Mouse (Mus musculus) forebrain, embryonic 13.5 days (tissue): ENCODE data around the gene Arhgap24. TPM values are rescaled to one million over a fixed set of nuclear protein-coding genes. Genes with fewer than 3 reads are reported as not detected.
"Not testable (repeated sequence)": the region's sequence is repeated elsewhere in the genome, so short reads cannot be mapped to it uniquely, and the experiment has no call there.

Source experiments
- ATAC-seq: fragments of 200-750 bp; cut with Nextera tagmentation; 2 replicates; pipeline ENCODE4 v1.8.0; 2017
- H3K27ac ChIP-seq: fragments of 300-500 bp; sonication (generic); 2 replicates; pipeline ENCODE4 v1.5.1; 2015; ENCODE audit warnings: inconsistent platforms, mild to moderate bottlenecking, moderate library complexity
- H3K27me3 ChIP-seq: fragments of 300-500 bp; sonication (generic); 2 replicates; pipeline ENCODE4 v1.6.1; 2015; ENCODE audit warnings: mild to moderate bottlenecking, inconsistent platforms
- H3K36me3 ChIP-seq: fragments of 300-500 bp; sonication (generic); 2 replicates; pipeline ENCODE4 v1.6.1; 2015; ENCODE audit warnings: mild to moderate bottlenecking, inconsistent platforms; ENCODE audit not compliant: poor library complexity, severe bottlenecking
- H3K4me1 ChIP-seq: fragments of 300-500 bp; sonication (generic); 2 replicates; pipeline ENCODE4 v1.6.1; 2015; ENCODE audit warnings: inconsistent platforms
- H3K4me2 ChIP-seq: fragments of 300-500 bp; sonication (generic); 2 replicates; pipeline ENCODE4 v1.6.1; 2015; ENCODE audit warnings: inconsistent platforms, mild to moderate bottlenecking, moderate library complexity
- H3K4me3 ChIP-seq: fragments of 300-500 bp; sonication (generic); 2 replicates; pipeline ENCODE4 v1.5.1; 2015; ENCODE audit warnings: mild to moderate bottlenecking, inconsistent platforms
- H3K9ac ChIP-seq: fragments of 300-500 bp; sonication (generic); 2 replicates; pipeline ENCODE4 v1.6.1; 2015; ENCODE audit warnings: mild to moderate bottlenecking, inconsistent platforms
- H3K9me3 ChIP-seq: fragments of 300-500 bp; sonication (generic); replicated peaks from 2 replicates; pipeline ENCODE4 v1.6.1; 2016; ENCODE audit warnings: inconsistent platforms
- WGBS: fragments of 180-500 bp; shearing (Covaris S2); methylation state at CpG from one replicate; pipeline ENCODE4 v1.1.7; 2015; 5-methylcytosine and 5-hydroxymethylcytosine counted together
- polyA plus RNA-seq: library from polyadenylated mRNA; unstranded; fragments of >200 nt; fragmentation: Nextera tagmentation; extraction: Ambion mirVana; gene quantifications from 2 replicates; pipeline ENCODE4 v1.2.1, GENCODE M21; 2015

The Arhgap24 gene
- polyA plus RNA-seq, 1 experiment from 2014 or later: 2.0 TPM

GRCm38 (mm10) chr5:102943864-102944630, 462.9 kb downstream of the Arhgap24 start:
- not testable (repeated sequence) for H3K4me3 ChIP-seq, H3K4me1 ChIP-seq, H3K9me3 ChIP-seq, H3K4me2 ChIP-seq, ATAC-seq, H3K27me3 ChIP-seq, H3K36me3 ChIP-seq, H3K9ac ChIP-seq, H3K27ac ChIP-seq
- WGBS: 91% methylated on average over 17 of the region's 17 CpGs

GRCm38 (mm10) chr5:102946625-102947024, 465.4 kb downstream of the Arhgap24 start:
- no peak overlapping the region for H3K4me2 ChIP-seq
- H3K27ac ChIP-seq: no peak overlapping the region
- H3K4me1 ChIP-seq: 0 out of 2 replicates have a peak, but pooled peaks cover 2% of the 10 kb centered on the region
- H3K27me3 ChIP-seq: no peaks in the 10 kb centered on the region
- no peak overlapping the region for H3K4me3 ChIP-seq
- H3K9me3 ChIP-seq: no peaks in the 10 kb centered on the region
- no peak overlapping the region for H3K9ac ChIP-seq
- 0 out of 2 replicates have a peak, but pooled peaks cover 6% of the 10 kb centered on the region for H3K36me3 ChIP-seq
- no peak for ATAC-seq
- WGBS: 87% methylated on average over 8 of the region's 8 CpGs

DNA sequence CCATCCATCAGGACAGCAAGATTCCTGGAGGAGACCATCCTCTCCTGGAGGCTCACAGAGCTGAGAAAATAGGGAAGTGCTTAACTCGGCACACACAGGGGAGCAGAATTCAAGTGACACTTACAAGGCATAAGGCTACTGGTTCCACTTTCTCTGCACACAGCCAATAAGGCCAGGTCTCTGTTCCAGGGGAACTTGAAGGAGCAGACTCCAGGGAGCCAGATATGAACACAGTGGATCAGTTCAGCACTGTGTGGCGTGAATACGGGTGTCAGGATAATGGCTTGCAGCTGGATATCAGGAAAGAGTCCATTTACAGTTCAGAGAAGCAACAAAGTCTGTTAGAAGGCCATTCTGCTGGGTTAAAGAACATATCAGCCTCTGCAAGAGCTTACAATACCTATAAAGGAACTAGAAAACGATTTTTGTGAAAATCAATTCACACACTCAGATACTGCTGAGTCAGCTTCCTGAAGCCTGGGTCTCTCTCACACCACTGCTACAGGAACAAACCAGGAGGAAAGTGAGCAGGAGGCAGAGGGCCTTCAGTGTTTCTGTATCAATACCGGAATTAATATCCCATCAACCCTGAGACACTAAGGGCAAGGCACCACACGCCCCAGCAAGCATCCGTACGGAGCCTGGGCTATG, 466.0 kb downstream of the Arhgap24 start:
- Histone ChIP-seq H3K36me3 (0 out of 2 replicates have a peak, but pooled peaks cover 6% of the 10 kb centered on the region), H3K4me1 (0 out of 2 replicates have a peak, but pooled peaks cover 2% of the 10 kb centered on the region), H3K9me3 (no peaks in the 10 kb centered on the region), H3K9ac (no peak overlapping the region), H3K4me3 (no peak overlapping the region), H3K27ac (no peak overlapping the region), H3K4me2 (no peak overlapping the region), H3K27me3 (no peaks in the 10 kb centered on the region)
- 85% methylated on average over 8 of the region's 8 CpGs for WGBS
- no peak for ATAC-seq
